Mouse (Mus musculus) G1E (cell line): ENCODE data around the gene Ms4a4d.
"Not testable (repeated sequence)": the region's sequence is repeated elsewhere in the genome, so short reads cannot be mapped to it uniquely, and the experiment has no call there.

Experiments used
- CTCF ChIP-seq: IDR thresholded peaks from 2 replicates; pipeline ENCODE4 v1.5.1; 2012; ENCODE audit warnings: low read depth, low read length, inconsistent platforms, mixed read lengths
- GATA1 ChIP-seq: IDR thresholded peaks from 2 replicates; pipeline ENCODE4 v1.6.1; 2012; ENCODE audit warnings: borderline replicate concordance, low read length, inconsistent platforms, mixed read lengths
- GATA2 ChIP-seq: IDR thresholded peaks from 2 replicates; pipeline ENCODE4 v1.6.1; 2012; ENCODE audit warnings: low read depth, low read length, inconsistent platforms, borderline replicate concordance
- POLR2AphosphoS5 ChIP-seq: IDR thresholded peaks from 2 replicates; pipeline ENCODE4 v1.6.1; 2012; ENCODE audit warnings: low read depth, low read length, inconsistent platforms; ENCODE audit not compliant: insufficient replicate concordance
- TAL1 ChIP-seq: conservative IDR thresholded peaks from 2 replicates; pipeline ENCODE4 v1.6.1; 2012; ENCODE audit warnings: low read depth, low read length, inconsistent platforms, mixed read lengths

GRCm38 (mm10) chr19:11497300-11497699 lies 39.3 kb upstream of the Ms4a4d start:
- not testable (repeated sequence) for TF ChIP-seq CTCF, GATA1, GATA2, POLR2AphosphoS5, TAL1
